Mouse (Mus musculus) erythroid progenitor cell, adult 5-6 weeks (primary cell): ENCODE results near the gene Tspan3. TPM values are rescaled to one million over a fixed set of nuclear protein-coding genes. Genes with fewer than 3 reads are reported as not detected.

Experiments used
- total RNA-seq, 2 experiments: library from RNA; stranded (forward) in 1 of 2; stranded (reverse) in 1 of 2; fragments of 150-400 nt in 1 of 2; fragments of 186-747, 209-891 nt in 1 of 2; gene quantifications; 2 replicates each; pipeline versions ENCODE4 v1.2.3 to v1.2.4; 2015 to 2017; ENCODE audit warnings: low replicate concordance in 2 of 2

Gene Tspan3
- total RNA-seq, 2 experiments from 2014 or later, result 2.7 to 19.3 TPM

Other genes with a start within 250 kb of the Tspan3 start
- 3.4 and 7.2 TPM in 2 replicates for gene Scaper, start 227.4 kb downstream of the Tspan3 start, total RNA-seq (2015; ENCODE audit: low replicate concordance)
- gene Scaper, start 227.4 kb downstream of the Tspan3 start, total RNA-seq (2017; ENCODE audit: low replicate concordance), result 9.1 and 11.8 TPM in 2 replicates
- not detected in 2 replicates for gene 4930563M21Rik, start 154.9 kb downstream of the Tspan3 start, total RNA-seq (2015; ENCODE audit: low replicate concordance)
- not detected in 2 replicates for gene 4930563M21Rik, start 154.9 kb downstream of the Tspan3 start, total RNA-seq (2017; ENCODE audit: low replicate concordance)
- 7.9 and 9.2 TPM in 2 replicates for gene Rcn2, start 123.6 kb downstream of the Tspan3 start, total RNA-seq (2015; ENCODE audit: low replicate concordance)
- gene Rcn2, start 123.6 kb downstream of the Tspan3 start, total RNA-seq (2017; ENCODE audit: low replicate concordance), result 4.4 and 6.7 TPM in 2 replicates
- gene Pstpip1, start 75.5 kb downstream of the Tspan3 start, total RNA-seq (2015; ENCODE audit: low replicate concordance), result 9.2 and 10.5 TPM in 2 replicates
- 14.8 and 27.9 TPM in 2 replicates for gene Pstpip1, start 75.5 kb downstream of the Tspan3 start, total RNA-seq (2017; ENCODE audit: low replicate concordance)